Mouse (Mus musculus) midbrain, embryonic 16.5 days (tissue): ENCODE data around the gene Snf8. TPM values are rescaled to one million over a fixed set of nuclear protein-coding genes. Genes with fewer than 3 reads are reported as not detected.
A peak's percentile ranks its signal among the peaks of the same experiment; 100 is the strongest.

Experiments
- ATAC-seq: fragments of 200-750 bp; cut with Nextera tagmentation; 2 replicates; pipeline ENCODE4 v1.8.0; 2017; ENCODE audit warnings: moderate TSS enrichment
- H3K27ac ChIP-seq: fragments of 300-500 bp; sonication (generic); 2 replicates; pipeline ENCODE4 v1.5.1; 2014; ENCODE audit warnings: mild to moderate bottlenecking, low read length, mixed read lengths
- H3K27me3 ChIP-seq: fragments of 300-500 bp; sonication (generic); 2 replicates; pipeline ENCODE4 v1.6.1; 2014; ENCODE audit warnings: low read depth, low read length, mixed read lengths; ENCODE audit not compliant: control insufficient read depth, insufficient read depth
- H3K36me3 ChIP-seq: fragments of 300-500 bp; sonication (generic); 2 replicates; pipeline ENCODE4 v1.6.1; 2014; ENCODE audit warnings: mild to moderate bottlenecking, low read length, moderate library complexity, mixed read lengths; ENCODE audit not compliant: control insufficient read depth, insufficient read depth
- H3K4me1 ChIP-seq: fragments of 300-500 bp; sonication (generic); 2 replicates; pipeline ENCODE4 v1.6.1; 2014; ENCODE audit warnings: mild to moderate bottlenecking, low read length, mixed read lengths; ENCODE audit not compliant: control insufficient read depth, insufficient read depth
- H3K4me2 ChIP-seq: fragments of 300-500 bp; sonication (generic); 2 replicates; pipeline ENCODE4 v1.6.1; 2014; ENCODE audit warnings: mild to moderate bottlenecking, low read length, mixed read lengths
- H3K4me3 ChIP-seq: fragments of 300-500 bp; sonication (generic); 2 replicates; pipeline ENCODE4 v1.5.1; 2014; ENCODE audit warnings: low read depth, mild to moderate bottlenecking, low read length, moderate library complexity, mixed read lengths
- H3K9ac ChIP-seq: fragments of 300-500 bp; sonication (generic); 2 replicates; pipeline ENCODE4 v1.6.1; 2014; ENCODE audit warnings: low read depth, low read length, mixed read lengths
- H3K9me3 ChIP-seq: fragments of 300-500 bp; sonication (generic); replicated peaks from 2 replicates; pipeline ENCODE4 v1.6.1; 2014; ENCODE audit warnings: mild to moderate bottlenecking, low read length, mixed read lengths; ENCODE audit not compliant: control insufficient read depth, poor library complexity, severe bottlenecking
- WGBS: fragments of 180-500 bp; shearing (Covaris S2); extraction: QIAGEN DNeasy Blood & Tissue Kit; methylation state at CpG from one replicate; pipeline ENCODE4 v1.1.7; 2014; 5-methylcytosine and 5-hydroxymethylcytosine counted together
- polyA plus RNA-seq: library from polyadenylated mRNA; unstranded; fragments of >200 nt; fragmentation: Nextera tagmentation; extraction: Ambion mirVana; gene quantifications from 2 replicates; pipeline ENCODE4 v1.2.1, GENCODE M21; 2015

Snf8 gene
- polyA plus RNA-seq, 1 experiment from 2014 or later, result 129 TPM

DNA sequence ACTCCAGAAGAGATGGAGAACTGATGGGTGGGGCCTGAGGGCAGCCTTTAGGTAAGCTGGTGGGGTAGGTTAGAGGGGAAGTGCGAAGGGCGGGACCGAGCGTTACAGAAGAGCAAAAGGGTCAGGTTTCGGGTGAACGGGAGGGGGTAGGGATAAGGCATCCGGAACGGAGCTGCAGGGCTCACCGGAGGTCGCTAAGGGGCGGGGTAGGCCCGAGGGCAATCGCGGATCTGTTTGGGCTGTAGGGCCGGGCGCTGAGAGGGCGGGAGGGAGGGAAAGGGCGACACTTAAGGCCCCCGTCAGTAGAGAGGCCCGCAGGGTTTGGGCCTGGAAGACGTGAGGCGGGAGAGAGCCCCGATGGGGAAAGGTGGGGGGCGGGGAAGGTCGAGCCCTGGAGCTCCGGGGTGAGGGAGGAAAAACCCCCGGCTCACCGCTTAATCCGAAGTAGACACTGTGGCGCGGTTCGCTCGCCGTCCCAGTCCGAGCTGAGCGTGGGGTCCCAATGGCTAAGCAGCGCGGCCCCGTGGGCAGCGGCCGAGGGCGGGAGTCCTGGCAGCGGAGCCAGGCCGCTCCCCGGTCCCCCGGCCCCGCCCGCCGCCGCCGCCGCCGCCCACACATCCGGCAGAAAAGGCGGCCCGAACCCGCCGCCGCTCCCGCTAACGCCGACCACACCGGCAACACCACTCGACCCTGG is 30.0 kb downstream of the Snf8 start:
- Histone ChIP-seq H3K27ac (peak overlapping the region; percentile 88), H3K4me2 (peak overlapping the region; percentile 88), H3K27me3 (no peaks in the 10 kb centered on the region), H3K9me3 (no peaks in the 10 kb centered on the region), H3K9ac (peak overlapping the region; percentile 86), H3K4me3 (peak overlapping the region; percentile 86), H3K4me1 (peaks cover 20% of the 10 kb centered on the region), H3K36me3 (peaks cover 9% of the 10 kb centered on the region; the same call in 1 of the 2 replicates)
- peak; percentile 66 for ATAC-seq
- under 1% methylated on average over 41 of the region's 64 CpGs for WGBS

DNA sequence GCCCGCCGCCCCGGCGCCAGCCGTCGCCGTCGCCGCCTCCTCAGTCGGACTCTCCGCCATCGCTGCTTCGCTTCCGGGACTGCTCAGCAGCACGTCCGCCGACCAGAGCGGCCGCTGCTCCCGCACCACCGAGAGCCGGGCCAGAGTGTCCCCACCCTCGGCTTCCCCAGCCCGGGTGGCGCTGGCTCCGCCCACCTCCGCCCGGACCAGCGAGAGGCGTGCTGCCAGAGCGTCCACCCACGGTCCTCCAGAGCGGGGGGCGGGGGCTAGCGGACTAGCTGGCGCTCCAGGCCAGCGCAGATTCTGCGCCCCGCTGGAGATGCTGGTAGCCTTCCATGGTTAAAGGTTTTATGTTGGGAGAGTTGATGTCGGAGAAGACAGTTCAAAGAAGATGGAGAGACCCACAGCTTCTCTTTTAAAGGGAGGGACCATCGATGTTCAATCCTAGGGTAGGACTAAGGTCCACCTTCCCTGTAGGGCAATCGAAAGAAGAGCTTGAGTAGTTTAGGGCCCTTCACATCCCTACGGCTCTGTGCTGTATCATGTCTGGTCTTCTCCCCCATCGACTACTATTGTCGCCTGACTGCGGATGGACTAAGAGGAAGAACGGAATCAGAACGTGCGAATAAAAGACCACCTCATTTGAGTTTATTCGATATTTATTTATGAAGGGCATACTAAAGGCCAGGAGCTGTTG is 30.7 kb downstream of the Snf8 start, which contains the start of gene Ube2z:
Gene Ube2z, minus strand, starts transcription at position 174 of the 697 bp plus-strand sequence.
- H3K4me1 ChIP-seq, result peaks cover 20% of the 10 kb centered on the region
- H3K36me3 ChIP-seq, result peaks cover 5% of the 10 kb centered on the region; the same call in 1 of the 2 replicates
- peak within 1 kb of the TSS; percentile 88 for H3K27ac ChIP-seq
- H3K4me3 ChIP-seq, result peak within 1 kb of the TSS; percentile 86
- peak; percentile 99 for ATAC-seq
- peak within 1 kb of the TSS; percentile 86 for H3K9ac ChIP-seq
- whole genome bisulfite sequencing, result 5% methylated on average over 39 of the region's 50 CpGs
- H3K9me3 ChIP-seq, result no peaks in the 10 kb centered on the region
- H3K27me3 ChIP-seq, result no peaks in the 10 kb centered on the region
- peak within 1 kb of the TSS; percentile 88 for H3K4me2 ChIP-seq

DNA sequence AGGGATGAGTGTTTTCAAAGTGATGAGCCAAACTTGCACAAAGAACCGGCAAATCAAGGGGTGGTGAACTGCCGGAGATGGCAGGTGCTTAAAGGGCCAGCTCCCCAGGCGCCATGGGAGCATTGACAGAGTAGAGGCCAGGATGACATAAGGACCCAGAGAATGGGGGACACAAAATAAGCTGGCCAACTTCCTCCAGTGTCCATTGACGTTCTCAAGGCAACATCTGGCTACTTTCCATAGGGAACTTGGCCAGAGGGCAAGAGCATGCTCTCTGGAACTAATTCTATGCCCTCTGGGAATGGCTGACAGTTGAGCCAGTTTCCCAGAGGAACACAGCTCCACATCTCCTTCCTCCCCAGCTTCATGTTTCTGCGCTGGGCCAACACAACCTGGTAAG is 33.5 kb downstream of the Snf8 start:
- peaks cover 15% of the 10 kb centered on the region for H3K4me1 ChIP-seq
- H3K36me3 ChIP-seq, result peaks cover 5% of the 10 kb centered on the region
- no peak overlapping the region for H3K4me3 ChIP-seq
- H3K27me3 ChIP-seq, result no peaks in the 10 kb centered on the region
- ATAC-seq, result no peak
- no peak overlapping the region for H3K4me2 ChIP-seq
- H3K9me3 ChIP-seq, result no peaks in the 10 kb centered on the region
- WGBS, result 72% methylated on average over 5 of the region's 5 CpGs
- no peak overlapping the region for H3K9ac ChIP-seq
- H3K27ac ChIP-seq, result no peak overlapping the region

DNA sequence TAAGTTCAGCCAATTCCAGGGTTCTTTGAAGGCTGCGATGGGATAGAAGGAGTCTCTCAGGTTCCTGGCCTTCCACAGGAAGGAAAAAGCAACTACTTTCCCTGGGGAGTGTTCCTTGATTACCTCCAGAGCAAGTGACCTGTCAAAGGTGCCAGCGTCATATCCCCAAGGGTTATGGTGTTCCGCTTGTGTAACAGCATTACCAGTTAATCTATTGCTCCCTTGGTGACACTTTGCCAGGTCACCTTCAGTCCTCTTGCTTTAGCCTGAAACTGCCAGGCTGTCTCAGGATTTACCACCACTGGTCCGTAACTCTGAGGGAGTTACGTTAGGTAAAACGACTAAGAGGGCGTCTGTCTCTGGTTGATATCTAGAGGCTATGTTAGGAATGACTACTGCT is 35.7 kb downstream of the Snf8 start:
- no peak overlapping the region for H3K27ac ChIP-seq
- H3K9ac ChIP-seq, result no peak overlapping the region
- H3K36me3 ChIP-seq, result peaks cover 5% of the 10 kb centered on the region
- H3K9me3 ChIP-seq, result no peaks in the 10 kb centered on the region
- ATAC-seq, result no peak
- H3K27me3 ChIP-seq, result no peaks in the 10 kb centered on the region
- H3K4me3 ChIP-seq, result no peak overlapping the region
- H3K4me2 ChIP-seq, result no peak overlapping the region
- WGBS, result 93% methylated on average over 7 of the region's 7 CpGs
- H3K4me1 ChIP-seq, result peaks cover 16% of the 10 kb centered on the region

DNA sequence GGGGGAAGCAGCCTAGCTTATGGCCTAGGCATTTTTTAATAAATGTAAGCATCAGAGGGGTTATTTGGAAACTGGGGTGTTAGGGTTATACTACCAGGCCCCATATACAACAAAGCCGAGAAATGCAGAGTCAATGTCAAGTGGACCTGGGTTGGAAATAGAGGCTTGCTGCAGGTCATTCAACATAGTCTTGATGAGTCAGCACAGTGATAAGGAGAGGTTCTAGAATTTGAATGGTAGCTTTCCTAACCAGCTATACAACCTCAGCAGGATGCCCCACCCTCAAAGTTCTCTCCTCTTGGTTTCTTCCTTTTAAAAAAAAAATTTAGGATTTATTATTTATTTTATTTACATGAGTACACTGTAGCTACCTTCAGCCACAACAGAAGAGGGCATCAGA is 36.3 kb downstream of the Snf8 start:
- peaks cover 13% of the 10 kb centered on the region for H3K4me1 ChIP-seq
- H3K27me3 ChIP-seq, result no peaks in the 10 kb centered on the region
- no peak overlapping the region for H3K27ac ChIP-seq
- WGBS, result 94% methylated on average over 1 of the region's 1 CpGs
- no peak for ATAC-seq
- H3K9me3 ChIP-seq, result no peaks in the 10 kb centered on the region
- H3K4me3 ChIP-seq, result no peak overlapping the region
- H3K9ac ChIP-seq, result no peak overlapping the region
- H3K36me3 ChIP-seq, result peaks cover 5% of the 10 kb centered on the region
- no peak overlapping the region for H3K4me2 ChIP-seq

DNA sequence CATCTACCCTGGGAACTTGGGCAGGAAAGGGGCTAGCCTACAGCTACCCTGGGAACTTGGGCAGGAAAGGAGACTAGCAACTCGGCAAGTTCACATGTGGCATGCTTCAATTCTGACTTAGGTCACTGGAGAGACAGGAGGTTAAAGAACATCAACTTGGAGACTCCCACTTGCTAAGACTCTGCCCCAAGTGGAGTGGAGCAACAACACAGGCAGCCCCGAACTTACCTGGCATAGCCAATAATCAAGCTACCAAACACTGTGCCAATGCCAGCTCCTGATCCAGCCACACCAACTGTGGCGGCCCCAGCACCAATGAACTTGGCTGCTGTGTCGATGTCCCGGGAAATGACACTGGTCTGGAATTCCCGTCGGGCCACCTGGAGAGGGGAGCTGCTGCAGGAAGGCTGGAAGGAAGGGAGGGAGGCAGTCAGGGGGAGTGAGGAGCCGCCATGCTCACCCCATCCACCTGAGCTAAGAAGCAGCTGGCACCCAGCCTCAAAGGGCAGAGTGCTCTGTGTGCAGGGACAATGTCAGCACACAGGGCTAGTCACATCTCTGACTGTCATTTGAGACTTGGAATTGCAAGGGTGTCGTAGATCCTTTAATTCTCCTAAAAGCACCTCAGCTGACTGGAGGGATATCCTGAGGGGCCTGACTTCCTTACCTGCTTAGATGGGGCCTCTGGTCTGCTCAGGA is 38.8 kb downstream of the Snf8 start:
- Histone ChIP-seq H3K4me1 (peaks cover 13% of the 10 kb centered on the region), H3K27me3 (no peaks in the 10 kb centered on the region), H3K27ac (no peak overlapping the region), H3K4me2 (peak overlapping the region; percentile 87; the same call in 1 of the 2 replicates), H3K4me3 (no peak overlapping the region), H3K9ac (no peak overlapping the region), H3K36me3 (peaks cover 5% of the 10 kb centered on the region), H3K9me3 (no peaks in the 10 kb centered on the region)
- WGBS, result 88% methylated on average over 9 of the region's 9 CpGs
- no peak for ATAC-seq

DNA sequence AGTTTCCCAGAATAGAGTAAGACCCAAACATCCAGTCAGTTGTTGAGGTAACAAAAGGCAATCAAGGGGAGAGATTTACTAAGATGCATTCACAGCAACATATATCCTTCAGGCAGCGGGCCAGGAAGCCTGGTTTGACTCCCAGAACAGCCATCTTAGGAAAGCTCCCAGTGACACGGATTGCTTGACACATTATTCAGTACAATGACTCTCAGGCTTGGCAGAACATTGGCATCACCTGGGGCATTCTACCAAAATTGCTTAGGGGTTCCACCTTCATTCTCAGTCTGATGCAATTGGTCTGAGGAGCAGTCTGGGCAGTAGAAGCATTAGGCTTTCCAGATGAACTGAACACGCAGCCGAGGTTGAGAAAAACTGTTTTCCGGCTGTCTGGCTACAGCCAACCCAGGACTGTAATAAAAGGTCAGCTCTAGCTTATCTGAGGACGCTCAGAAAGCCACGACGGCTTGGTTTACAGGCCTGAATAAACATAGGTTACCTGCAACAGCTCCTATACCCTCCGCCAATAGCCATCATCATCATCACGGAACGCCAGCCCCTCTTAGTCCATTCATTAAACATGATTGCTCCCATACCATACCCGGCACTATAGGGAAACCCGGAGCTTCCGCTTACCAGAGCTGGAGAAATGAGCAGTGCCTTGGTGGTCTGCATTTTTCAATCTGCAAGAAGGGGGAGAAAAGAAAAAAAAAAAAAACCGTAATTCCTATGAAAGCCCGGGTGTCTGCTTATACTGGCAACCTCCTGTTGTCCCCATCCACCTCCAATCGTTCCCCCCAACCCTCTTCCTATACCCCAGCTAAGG is 39.9 kb downstream of the Snf8 start:
- H3K27ac ChIP-seq, result peak overlapping the region; percentile 79

DNA sequence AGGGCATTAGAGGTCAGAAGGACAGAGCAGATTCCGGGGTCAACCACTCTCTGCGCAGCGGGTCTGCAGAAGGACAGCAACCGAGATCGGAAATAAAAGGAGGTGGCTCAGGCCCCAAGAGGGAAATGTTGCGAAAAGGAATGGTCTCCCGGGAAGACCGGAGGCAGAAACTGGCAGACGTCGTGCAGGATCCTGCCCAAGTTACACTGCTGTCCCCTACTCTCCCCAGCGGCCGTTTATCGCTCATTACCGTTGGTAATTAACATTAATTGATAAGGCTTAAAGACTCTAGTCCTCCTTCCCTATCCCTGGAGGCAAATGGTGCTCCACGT is 40.5 kb downstream of the Snf8 start:
- no peak for ATAC-seq
- H3K4me3 ChIP-seq, result peak overlapping the region; percentile 66
- H3K4me2 ChIP-seq, result peak overlapping the region; percentile 87
- no peaks in the 10 kb centered on the region for H3K9me3 ChIP-seq
- H3K4me1 ChIP-seq, result peaks cover 13% of the 10 kb centered on the region
- 1% methylated on average over 15 of the region's 15 CpGs for WGBS
- H3K36me3 ChIP-seq, result peaks cover 5% of the 10 kb centered on the region; the same call in 1 of the 2 replicates
- H3K9ac ChIP-seq, result peak overlapping the region; percentile 87
- no peaks in the 10 kb centered on the region for H3K27me3 ChIP-seq
- H3K27ac ChIP-seq, result peak overlapping the region; percentile 79

More for the DNA sequence above, 39.9 kb downstream of the Snf8 start:
- Histone ChIP-seq H3K9ac (peak overlapping the region; percentile 87), H3K36me3 (peaks cover 5% of the 10 kb centered on the region), H3K4me1 (peaks cover 13% of the 10 kb centered on the region), H3K4me2 (peak overlapping the region; percentile 87), H3K27me3 (no peaks in the 10 kb centered on the region), H3K9me3 (no peaks in the 10 kb centered on the region), H3K4me3 (peak overlapping the region; percentile 66)
- ATAC-seq, result no peak
- WGBS, result 29% methylated on average over 17 of the region's 17 CpGs
